Mouse (Mus musculus) lung, postnatal 0 days (tissue): Measurements from ENCODE around the gene Tfpt.

Experiments used
- CTCF ChIP-seq: IDR thresholded peaks from 2 replicates; pipeline ENCODE4 v1.5.1; 2016; ENCODE audit warnings: antibody characterized with exemption, mild to moderate bottlenecking
- EP300 ChIP-seq: IDR thresholded peaks from 2 replicates; pipeline ENCODE4 v1.6.1; 2016; ENCODE audit warnings: antibody characterized with exemption, mild to moderate bottlenecking, control low read depth

- TF ChIP-seq CTCF, result no peak
- TF ChIP-seq EP300, result no peak
These were observed 49.7 kb downstream of the Tfpt start for GRCm38 (mm10) chr7:3580029-3580428.
